Mouse (Mus musculus): ENCODE results near the gene Slc11a2.
"Not testable (repeated sequence)": the region's sequence is repeated elsewhere in the genome, so short reads cannot be mapped to it uniquely, and the experiment has no call there.

The Slc11a2 gene

GRCm38 (mm10) chr15:100436112-100436511 is 11.2 kb upstream of the Slc11a2 start:
- in situ Hi-C loops (cut with MboI, MseI) = no loop called here

- in situ Hi-C loops (cut with MboI, MseI) = no loop called here
Measured at GRCm38 (mm10) chr15:100433234-100433633, 8.4 kb upstream of the Slc11a2 start.

GRCm38 (mm10) chr15:100429959-100430565 is 5.2 kb upstream of the Slc11a2 start:
- in situ Hi-C loops (cut with MboI, MseI) = no loop called here

GRCm38 (mm10) chr15:100428296-100428905 is 3.5 kb upstream of the Slc11a2 start:
- in situ Hi-C loops (cut with MboI, MseI) = no loop called here

- in situ Hi-C loops (cut with MboI, MseI) = no loop called here
Measured at GRCm38 (mm10) chr15:100423916-100424315, 956 bp downstream of the Slc11a2 start.

- in situ Hi-C loops (cut with MboI, MseI) = no loop called here
Measured at GRCm38 (mm10) chr15:100422899-100423860, 1.7 kb downstream of the Slc11a2 start.

GRCm38 (mm10) chr15:100422476-100422875 is 2.4 kb downstream of the Slc11a2 start:
- in situ Hi-C loops (cut with MboI, MseI) = no loop called here

- in situ Hi-C loops (cut with MboI, MseI) = not testable (repeated sequence)
Measured at GRCm38 (mm10) chr15:100421758-100422197, 3.1 kb downstream of the Slc11a2 start, which contains the start of gene Gm5475. TSS of gene Gm5475 (plus strand) at chr15:100422147.

- in situ Hi-C loops (cut with MboI, MseI) = no loop called here
Measured at GRCm38 (mm10) chr15:100421059-100421757, 3.7 kb downstream of the Slc11a2 start.

- in situ Hi-C loops (cut with MboI, MseI) = no loop called here
Measured at GRCm38 (mm10) chr15:100419901-100420745, 4.7 kb downstream of the Slc11a2 start.

GRCm38 (mm10) chr15:100419311-100419710 is 5.6 kb downstream of the Slc11a2 start:
- in situ Hi-C loops (cut with MboI, MseI) = no loop called here

- in situ Hi-C loops (cut with MboI, MseI) = no loop called here
Measured at GRCm38 (mm10) chr15:100417854-100418450, 6.9 kb downstream of the Slc11a2 start.

GRCm38 (mm10) chr15:100415684-100416083 is 9.2 kb downstream of the Slc11a2 start:
- in situ Hi-C loops (cut with MboI, MseI) = no loop called here

- in situ Hi-C loops (cut with MboI, MseI) = loop anchor here (5.0 kb wide), 1 partner anchor 37 kb away; no protein-coding TSS in a partner anchor
Measured at GRCm38 (mm10) chr15:100414942-100415341, 9.9 kb downstream of the Slc11a2 start.

GRCm38 (mm10) chr15:100414011-100414410 is 10.9 kb downstream of the Slc11a2 start:
- in situ Hi-C loops (cut with MboI, MseI) = loop anchor here (5.0 kb wide), 1 partner anchor 38 kb away; no protein-coding TSS in a partner anchor

GRCm38 (mm10) chr15:100413306-100413705 is 11.6 kb downstream of the Slc11a2 start:
- in situ Hi-C loops (cut with MboI, MseI) = loop anchor here (5.0 kb wide), 1 partner anchor 39 kb away; no protein-coding TSS in a partner anchor

GRCm38 (mm10) chr15:100411731-100412130 is 13.1 kb downstream of the Slc11a2 start:
- in situ Hi-C loops (cut with MboI, MseI) = loop anchor here (5.0 kb wide), 1 partner anchor 41 kb away; no protein-coding TSS in a partner anchor

GRCm38 (mm10) chr15:100410918-100411672 is 13.8 kb downstream of the Slc11a2 start:
- in situ Hi-C loops (cut with MboI, MseI) = loop anchor here (5.0 kb wide), 1 partner anchor 41 kb away; no protein-coding TSS in a partner anchor

GRCm38 (mm10) chr15:100406088-100406487 is 18.8 kb downstream of the Slc11a2 start:
- in situ Hi-C loops (cut with MboI, MseI) = no loop called here
